Mouse (Mus musculus) cortical plate, adult 2 months (tissue): ENCODE measurements around the gene Gsg1.

Experiments
- CTCF ChIP-seq: fragments of 200-500 bp; IDR thresholded peaks from 2 replicates; pipeline ENCODE4 v1.5.1; 2011; ENCODE audit warnings: mild to moderate bottlenecking, control low read depth, low read length; ENCODE audit not compliant: insufficient read depth; ENCODE audit errors: extremely low read depth
- POLR2A ChIP-seq: fragments of 200-500 bp; IDR thresholded peaks from 2 replicates; pipeline ENCODE4 v1.6.1; 2011; ENCODE audit warnings: mild to moderate bottlenecking, low read length, control low read depth; ENCODE audit not compliant: insufficient read depth; ENCODE audit errors: extremely low read depth

DNA sequence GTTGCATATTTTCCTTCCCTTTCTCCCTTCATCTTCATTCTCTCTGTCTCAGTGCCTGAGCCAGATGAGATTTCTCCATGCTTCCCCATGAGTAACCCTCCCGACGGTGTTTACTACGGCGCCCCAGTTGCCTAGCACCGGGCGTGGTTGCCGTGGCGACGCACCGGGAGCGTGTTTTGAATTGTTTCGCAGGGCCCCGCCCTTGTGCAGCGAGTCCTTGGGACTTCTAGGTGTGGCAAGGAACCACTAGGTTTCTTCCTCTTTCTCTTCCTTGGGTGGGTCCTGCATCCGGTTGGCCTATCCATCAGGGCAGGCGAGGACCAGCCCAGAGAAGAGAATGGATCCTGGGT lies 1.4 kb downstream of the Gsg1 start:
- TF ChIP-seq CTCF (no peak), POLR2A (no peak)
